Mouse (Mus musculus): ENCODE measurements at regions not wholly inside any gene's neighbourhood (a gene's known extent, or its start where the extent isn't known, plus 50 kb on each side); places are given as distances from the start of the nearest gene placed in this dataset.
A peak's percentile ranks its signal among the peaks of the same experiment; 100 is the strongest.

DNA sequence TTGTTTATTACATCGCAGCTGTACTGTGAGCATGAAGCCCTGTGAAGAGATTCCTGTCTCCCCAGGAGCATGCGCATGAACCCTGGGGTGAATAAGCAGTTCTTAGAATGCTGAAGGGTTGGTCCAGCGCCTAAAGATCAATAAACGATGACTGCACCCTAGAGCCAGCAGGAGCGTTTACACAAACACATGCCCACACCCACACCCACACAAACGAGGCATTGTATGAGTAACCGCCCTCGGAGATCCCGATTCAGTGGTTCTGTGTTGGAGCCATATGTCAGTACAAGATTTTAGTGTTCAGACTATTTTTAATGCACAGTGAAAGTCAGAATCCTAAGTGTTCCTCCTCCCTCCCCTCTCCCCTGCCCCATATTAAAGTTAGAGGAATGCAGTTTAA, 57.3 kb downstream of the Edn1 start:
- DNase-seq (ENCODE audit: low spot score): no peak

DNA sequence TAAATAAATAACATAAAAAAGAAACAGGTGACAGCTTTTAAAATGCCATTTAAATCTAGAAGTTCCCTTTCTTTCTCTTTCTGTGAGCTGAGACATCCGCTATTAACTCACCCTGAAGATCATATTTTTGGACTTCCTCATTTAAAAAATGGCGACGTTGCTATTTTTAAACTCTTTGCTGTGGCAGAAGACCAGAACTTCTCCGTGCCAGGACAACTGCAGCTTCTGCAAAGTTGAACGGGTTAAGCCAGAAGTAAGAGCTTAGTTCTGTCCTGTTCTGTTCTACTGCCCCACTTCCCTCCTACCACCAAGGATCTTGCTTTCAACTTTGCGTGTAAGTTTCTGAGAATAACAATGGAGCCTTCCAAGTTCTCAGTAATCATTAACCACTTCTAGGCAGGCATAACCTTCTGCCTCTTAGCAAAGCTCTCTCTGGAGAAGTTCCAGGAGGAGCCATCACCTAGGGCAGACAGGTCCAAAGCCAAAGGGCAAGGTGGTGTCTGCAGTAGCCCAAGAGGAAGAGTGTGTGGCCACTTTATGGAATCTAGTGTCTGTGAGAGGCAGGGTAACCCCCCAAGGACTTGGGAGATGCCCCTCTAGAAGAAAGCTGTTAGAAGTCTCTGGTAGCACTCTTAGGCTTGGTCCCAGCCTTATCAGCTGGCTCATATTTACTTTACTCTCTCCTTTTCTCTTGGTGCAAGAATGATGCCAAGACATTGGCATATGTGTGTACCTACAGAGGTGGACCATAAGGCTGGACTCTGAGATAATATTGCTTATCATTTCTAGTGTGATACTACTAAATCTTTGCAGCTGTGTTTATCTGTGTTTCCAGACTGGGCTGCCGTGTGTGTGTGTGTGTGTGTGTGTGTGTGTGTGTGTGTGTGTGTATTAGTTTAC, 66.6 kb downstream of the Edn1 start:
- peak; percentile 42 for DNase-seq (ENCODE audit: low spot score)

- peak; percentile 24 for DNase-seq (ENCODE audit: low spot score)
Observed at GRCm38 (mm10) chr13:42369826-42370225, 68.5 kb downstream of the Edn1 start.

DNA sequence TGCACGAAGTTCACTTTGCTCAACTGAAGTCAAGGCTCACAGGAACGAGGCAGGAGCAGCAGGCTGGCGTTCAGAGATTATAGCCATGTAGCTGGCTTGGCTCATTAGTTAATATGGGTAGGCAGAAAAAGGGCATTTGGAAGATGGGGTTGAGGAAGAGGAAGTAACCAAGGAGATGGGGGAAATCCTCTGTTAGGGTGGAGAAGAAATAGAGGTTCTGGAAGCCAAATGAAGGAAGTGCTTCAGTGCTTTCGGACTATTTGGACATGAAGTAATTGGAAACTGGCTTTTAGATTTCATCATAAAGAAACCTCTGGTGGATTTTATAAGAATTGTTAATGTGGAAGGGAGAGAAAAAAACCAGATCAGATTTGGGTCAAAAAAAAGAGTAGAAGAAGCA, 70.9 kb downstream of the Edn1 start:
- DNase-seq (ENCODE audit: low spot score): no peak

- DNase-seq (ENCODE audit: low spot score): no peak
Observed at GRCm38 (mm10) chr13:42374181-42374596, 72.9 kb downstream of the Edn1 start.

GRCm38 (mm10) chr13:42379675-42380074, 78.4 kb downstream of the Edn1 start:
- DNase-seq (ENCODE audit: low spot score): peak; percentile 6

DNA sequence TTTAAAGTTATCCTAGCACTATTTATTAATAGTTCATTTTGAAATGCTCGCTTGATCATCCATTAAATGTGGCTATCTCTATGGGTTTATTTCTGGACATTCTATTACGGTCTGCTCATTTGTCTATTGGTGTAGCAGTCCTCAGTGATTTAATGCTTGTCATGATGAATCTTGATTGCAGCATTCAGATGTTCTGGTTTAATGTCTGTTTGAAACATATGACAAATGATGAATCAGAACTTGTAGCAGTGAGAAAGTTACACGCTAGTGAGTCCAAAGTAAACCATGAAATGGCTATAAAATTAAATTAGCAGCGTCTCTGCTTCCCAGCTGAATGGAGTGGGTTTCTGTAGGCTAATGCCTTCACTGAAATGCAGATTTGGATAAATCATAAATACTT, 81.8 kb downstream of the Edn1 start:
- DNase-seq (ENCODE audit: low spot score): no peak

DNA sequence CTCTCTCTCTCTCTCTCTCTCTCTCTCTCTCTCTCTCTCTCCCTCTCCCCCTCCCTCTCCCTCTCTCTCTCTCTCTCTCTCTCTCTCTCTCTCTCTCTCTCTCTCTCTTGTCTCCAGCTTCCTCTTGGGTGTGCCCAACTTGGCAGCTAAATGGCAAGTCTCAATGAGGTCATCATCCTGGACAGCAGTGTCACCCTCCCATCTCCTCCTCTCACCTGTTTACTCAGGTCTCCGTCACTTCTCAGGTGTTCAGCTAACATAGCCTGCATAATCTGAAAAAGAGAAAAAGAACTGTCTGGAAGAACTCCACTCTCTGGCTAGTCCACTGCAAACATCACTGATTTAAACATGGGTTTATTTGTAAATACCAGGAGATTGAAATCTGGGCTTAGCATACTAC, 89.1 kb downstream of the Edn1 start:
- DNase-seq (ENCODE audit: low spot score): no peak

GRCm38 (mm10) chr13:42391330-42392005, 90.2 kb downstream of the Edn1 start:
- no peak for DNase-seq (ENCODE audit: low spot score)

DNA sequence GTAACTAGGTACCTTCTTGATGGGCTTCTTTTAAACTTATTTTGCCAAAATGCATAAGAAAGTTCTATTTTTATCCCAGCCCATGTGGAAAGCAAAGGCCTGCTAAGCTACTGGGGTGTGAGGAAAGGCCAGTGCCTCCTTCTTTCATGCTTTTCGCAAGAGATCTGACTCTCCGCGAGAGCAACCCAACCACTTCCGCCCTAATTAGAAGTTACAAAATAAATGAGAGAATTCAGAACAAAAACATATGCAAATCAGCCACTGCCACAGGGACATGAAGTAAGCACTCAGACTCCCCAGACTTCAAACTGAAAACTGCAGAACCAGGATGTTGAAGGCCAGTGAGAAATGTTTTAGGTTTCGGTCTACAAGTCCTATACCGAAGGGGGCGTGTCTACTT, 91.4 kb downstream of the Edn1 start:
- DNase-seq (ENCODE audit: low spot score): no peak

GRCm38 (mm10) chr13:42394572-42394971, 93.3 kb downstream of the Edn1 start:
- DNase-seq (ENCODE audit: low spot score): no peak

GRCm38 (mm10) chr13:42401513-42401912, 100.2 kb downstream of the Edn1 start:
- no peak for DNase-seq (ENCODE audit: low spot score)

- DNase-seq (ENCODE audit: low spot score): peak; percentile 76
Observed at GRCm38 (mm10) chr13:42403231-42404020, 102.2 kb downstream of the Edn1 start.

GRCm38 (mm10) chr13:42412652-42413282, 111.5 kb downstream of the Edn1 start:
- DNase-seq (ENCODE audit: low spot score): no peak

- no peak for DNase-seq (ENCODE audit: low spot score)
Observed at GRCm38 (mm10) chr13:42446921-42447320, 145.6 kb downstream of the Edn1 start.

DNA sequence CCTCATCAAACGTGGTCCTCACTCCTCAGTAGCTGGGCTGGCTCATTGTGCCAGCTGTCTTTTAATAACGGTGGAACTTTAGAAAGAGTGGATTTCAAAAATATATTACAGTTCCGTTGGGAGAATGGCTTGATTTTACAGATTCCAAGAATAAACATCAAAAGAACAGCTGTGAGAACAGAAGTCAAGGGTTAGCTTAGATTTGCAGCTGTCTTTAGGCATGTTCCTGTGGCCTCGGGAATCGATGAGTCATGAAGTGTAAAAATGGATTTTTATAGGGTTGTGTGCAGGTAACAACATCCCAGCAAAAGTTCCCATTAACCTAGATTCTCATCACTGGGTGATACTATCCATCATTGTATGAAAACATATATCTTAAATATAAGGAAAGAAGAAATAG, 152.4 kb downstream of the Edn1 start:
- DNase-seq (ENCODE audit: low spot score): no peak

DNA sequence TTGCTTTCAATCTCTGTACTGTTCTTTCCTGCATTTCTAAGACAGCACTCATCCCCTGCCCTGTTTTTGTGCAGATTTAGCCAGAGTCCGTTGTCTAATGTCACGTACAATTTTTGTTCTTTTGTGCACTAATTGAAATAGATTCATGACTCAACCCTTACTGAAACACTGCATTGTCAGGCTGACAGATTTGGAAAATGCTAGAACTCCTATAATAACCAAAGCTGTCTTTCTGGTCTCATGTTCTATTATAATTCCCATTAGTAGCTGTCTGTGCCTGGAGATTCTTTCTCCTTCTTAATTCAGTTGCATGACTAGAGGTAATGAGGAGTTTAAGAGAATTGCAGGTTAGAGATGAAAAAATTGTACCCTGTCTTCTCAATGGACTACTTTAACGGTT, 158.6 kb downstream of the Edn1 start:
- DNase-seq (ENCODE audit: low spot score): no peak

DNA sequence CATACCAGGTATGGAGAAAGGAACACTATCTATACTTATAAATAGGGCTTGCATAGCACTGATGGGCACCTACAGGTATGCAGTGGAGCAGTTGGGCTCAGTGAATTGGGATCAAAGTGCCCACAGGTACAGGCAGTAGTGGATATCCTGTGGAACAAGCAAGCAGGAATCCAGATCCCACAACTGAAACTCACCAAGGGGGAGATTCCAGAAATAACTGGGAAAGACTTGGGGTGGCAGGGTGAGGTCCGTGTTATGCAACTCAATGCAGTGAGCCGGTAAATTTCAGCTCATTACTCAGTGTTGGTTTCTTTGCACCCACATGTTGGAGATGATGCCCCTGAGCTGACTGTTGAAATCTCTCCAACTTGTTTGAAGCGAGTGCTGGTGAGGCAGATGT, 177.5 kb downstream of the Edn1 start:
- no peak for DNase-seq (ENCODE audit: low spot score)

DNA sequence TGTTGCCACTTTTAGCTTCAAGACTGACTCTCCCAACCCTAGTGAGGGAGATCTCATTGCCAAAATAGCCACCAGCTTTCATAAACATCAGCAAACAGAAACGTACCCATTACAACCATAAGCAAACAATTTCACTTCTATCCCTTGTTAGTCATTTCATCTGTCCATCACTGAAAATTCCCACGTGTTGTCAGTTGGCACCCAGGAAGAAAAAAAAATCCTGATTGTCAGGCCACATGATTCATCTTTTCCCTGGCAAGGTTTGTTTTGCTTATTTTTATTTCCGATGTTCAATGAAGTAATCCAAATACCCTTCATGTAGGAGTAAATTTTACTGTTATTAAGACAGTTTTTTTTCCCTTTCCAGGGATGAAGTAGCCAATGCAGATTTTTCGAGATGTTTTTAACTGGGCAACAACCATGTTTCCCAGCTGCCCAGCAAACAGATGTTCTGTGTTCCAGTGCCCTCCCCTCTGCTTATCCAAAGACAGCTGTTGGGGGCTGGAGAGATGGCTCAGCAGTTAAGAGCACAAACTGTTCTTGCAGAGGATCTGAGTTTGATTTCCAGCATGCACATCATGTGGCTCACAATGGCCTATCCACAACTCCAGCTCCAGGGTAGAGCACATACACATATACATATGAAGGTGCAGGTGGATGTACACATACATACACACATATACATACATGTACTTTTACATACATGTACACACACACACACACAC, 189.3 kb upstream of the Phactr1 start:
- peak; percentile 15 for DNase-seq (ENCODE audit: low spot score)

DNA sequence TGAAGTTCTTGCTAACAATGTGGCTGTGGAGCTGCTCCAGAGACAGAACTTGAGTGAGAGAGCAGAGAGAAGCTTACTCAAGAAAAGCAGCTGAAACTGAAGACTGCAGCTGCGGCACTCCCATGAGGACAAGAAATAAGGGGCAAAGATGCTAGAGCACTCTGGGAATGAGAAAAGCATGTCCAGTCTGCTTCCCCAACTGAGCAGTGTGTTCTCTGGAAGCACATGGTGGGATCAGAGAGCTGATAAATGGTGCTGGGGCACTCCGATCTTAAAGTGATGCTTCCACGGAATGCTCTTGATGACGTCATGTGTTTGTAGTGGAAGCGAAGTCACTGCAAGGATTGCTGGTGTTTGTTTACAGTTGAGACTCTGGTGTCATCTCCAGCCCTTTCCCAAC, 186.1 kb upstream of the Phactr1 start:
- DNase-seq (ENCODE audit: low spot score): peak; percentile 24

GRCm38 (mm10) chr13:42498351-42498750, 182.1 kb upstream of the Phactr1 start:
- DNase-seq (ENCODE audit: low spot score): peak; percentile 28
